Mouse (Mus musculus) E14TG2a.4 (cell line): ENCODE results near the gene Prf1.

Source experiments
- CTCF ChIP-seq: conservative IDR thresholded peaks from 2 replicates; pipeline ENCODE4 v1.5.1; 2014; ENCODE audit warnings: low read length
- POU5F1 ChIP-seq: IDR thresholded peaks from 2 replicates; pipeline ENCODE4 v1.6.1; 2014; ENCODE audit warnings: low read length, borderline replicate concordance

DNA sequence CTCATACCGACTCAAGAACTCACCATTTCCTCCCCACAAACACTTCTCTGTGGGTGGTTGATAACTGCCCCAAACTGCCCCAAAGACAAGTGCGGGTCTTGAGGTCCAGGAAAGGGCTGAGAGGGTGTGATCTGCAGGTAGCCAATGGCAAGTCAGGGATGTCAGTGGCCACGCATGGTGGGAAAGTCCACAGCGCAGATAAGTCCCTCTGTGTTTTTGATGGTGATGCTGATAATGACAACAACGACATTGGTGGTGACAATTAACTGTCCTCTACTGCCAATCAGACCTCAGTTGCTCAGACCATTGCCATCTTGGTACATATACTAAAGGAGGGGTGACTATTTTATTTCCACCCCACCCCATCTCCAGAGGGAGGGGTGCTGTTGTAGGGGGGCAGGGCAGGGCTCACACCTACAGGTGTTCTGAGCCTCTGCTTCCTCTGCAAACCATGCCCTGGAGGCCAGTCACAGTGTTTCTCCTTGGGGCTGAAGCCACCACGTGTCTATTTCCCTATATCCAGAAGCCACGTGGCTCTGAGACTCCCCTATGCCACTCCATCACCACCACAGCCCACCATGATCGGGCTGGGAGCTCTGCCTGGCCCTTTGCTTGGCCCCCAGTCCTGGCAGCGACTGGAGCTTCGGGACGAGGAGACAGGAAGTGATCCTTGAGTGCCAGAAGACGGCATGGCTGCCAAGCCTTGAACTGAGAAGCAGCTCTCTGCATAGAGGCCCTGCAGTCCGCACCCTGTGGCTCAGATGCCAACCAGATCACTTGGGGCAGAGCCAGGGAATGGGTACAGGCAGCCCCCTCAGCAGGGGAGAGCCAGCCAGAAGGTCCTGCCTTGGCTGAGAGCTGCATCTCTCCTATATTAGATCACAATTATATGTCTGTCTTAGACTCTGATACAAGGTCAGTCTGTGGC lies 36.1 kb upstream of the Prf1 start:
- TF ChIP-seq CTCF (no peak), POU5F1 (no peak)
